Mouse (Mus musculus) erythroid progenitor cell, adult 5-6 weeks (primary cell): Measurements from ENCODE around the gene Smyd3. TPM values are rescaled to one million over a fixed set of nuclear protein-coding genes. Genes with fewer than 3 reads are reported as not detected.

Experiments used
- ATAC-seq: replicated peaks from 2 replicates; pipeline ENCODE4 v1.8.0; 2016; ENCODE audit warnings: moderate number of reproducible peaks, mild to moderate bottlenecking, moderate TSS enrichment, inconsistent platforms; ENCODE audit not compliant: poor library complexity, low FRiP score, severe bottlenecking
- total RNA-seq, 2 experiments: library from RNA; stranded (forward) in 1 of 2; stranded (reverse) in 1 of 2; fragments of 150-400 nt in 1 of 2; fragments of 186-747, 209-891 nt in 1 of 2; gene quantifications; 2 replicates each; pipeline versions ENCODE4 v1.2.3 to v1.2.4; 2015 to 2017; ENCODE audit warnings: low replicate concordance in 2 of 2

Smyd3 gene
- total RNA-seq, 2 experiments from 2014 or later: 0.42 to 7.8 TPM

DNA sequence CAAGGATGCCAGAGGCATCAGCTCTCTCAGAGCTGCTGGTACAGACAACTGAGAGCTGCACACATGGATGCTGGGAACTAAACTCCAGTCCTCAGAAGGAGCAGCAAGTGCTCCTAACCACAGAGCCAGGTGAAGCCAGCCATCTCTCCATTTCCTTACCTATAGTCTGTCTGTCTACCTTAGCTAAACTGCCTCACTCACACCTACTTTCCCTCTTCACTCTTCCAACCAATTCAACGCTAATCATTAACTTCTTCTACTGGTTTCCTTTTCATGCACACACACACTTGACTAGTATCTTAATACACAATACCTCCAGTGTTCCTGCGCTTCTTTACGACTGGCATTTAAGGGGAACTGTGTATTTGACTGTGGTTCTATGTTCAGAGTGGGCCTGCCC lies 22.0 kb upstream of the Smyd3 start:
- ATAC-seq: no peak

- no peak for ATAC-seq
Observed at GRCm38 (mm10) chr1:179539054-179539453, 21.2 kb upstream of the Smyd3 start.

DNA sequence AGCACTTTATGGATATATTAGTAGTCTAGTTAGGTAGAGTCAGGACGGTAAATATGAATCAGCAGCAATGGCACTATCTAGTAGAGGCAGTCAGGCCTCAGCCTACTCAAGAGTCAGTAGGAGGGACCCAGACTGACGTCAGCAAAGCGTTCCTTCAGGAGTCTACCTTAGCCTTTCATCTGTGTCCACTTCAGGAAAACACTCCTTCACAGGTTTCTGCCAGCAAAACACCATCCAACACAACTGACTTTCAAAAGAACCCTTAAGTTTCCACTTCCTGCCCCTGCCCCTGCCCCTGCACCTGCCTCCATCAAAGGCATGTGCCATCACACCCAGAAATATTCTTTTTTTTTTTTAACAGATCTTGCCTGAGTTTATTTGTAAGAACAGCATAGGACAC lies 2.1 kb upstream of the Smyd3 start:
- no peak for ATAC-seq

- peak; percentile 39 for ATAC-seq
Observed at GRCm38 (mm10) chr1:179516941-179517712, 714 bp downstream of the Smyd3 start.

GRCm38 (mm10) chr1:179511895-179512294 lies 5.9 kb downstream of the Smyd3 start:
- no peak for ATAC-seq

- ATAC-seq: no peak
Observed at GRCm38 (mm10) chr1:179510546-179511340, 7.1 kb downstream of the Smyd3 start.

DNA sequence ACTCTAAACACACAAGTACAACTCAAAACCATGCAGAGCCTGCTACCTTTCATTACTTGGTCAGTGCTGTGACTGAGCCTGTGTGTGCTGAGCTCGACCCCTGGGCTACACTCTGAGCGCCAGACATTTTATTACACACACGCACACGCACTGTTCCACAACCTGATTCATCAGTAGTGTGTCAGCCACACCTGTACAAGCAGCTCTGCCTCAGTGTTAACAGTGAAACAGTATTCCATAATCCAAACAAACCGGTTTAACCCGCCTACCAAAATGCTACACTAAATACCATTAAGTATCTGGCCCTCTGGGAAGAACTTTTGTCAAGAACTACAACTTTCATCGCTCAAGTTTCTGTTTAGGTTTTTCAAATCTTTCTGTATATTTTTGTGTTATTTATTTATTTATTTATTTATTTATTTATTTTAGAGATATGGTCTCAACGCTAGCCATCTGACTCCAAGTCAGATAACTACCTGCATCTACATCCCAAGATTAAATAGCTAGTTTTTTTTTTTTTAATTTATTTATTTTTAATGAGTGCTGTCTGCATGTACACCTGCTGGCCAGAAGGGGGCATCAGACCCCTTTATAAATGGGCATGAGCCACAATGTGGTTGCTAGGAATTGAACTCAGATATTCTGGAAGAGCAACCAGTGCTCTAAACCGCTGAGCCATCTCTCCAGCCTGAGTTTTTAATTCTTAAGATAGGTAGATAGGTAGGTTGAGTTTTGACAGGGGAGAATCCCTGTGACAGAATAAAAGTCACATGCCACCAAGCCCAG lies 11.1 kb downstream of the Smyd3 start:
- peak; percentile 59; the same call in 1 of the 2 replicates for ATAC-seq

- ATAC-seq: no peak
Observed at GRCm38 (mm10) chr1:179502565-179502964, 15.3 kb downstream of the Smyd3 start.

- no peak for ATAC-seq
Observed at GRCm38 (mm10) chr1:179499257-179499656, 18.6 kb downstream of the Smyd3 start.

DNA sequence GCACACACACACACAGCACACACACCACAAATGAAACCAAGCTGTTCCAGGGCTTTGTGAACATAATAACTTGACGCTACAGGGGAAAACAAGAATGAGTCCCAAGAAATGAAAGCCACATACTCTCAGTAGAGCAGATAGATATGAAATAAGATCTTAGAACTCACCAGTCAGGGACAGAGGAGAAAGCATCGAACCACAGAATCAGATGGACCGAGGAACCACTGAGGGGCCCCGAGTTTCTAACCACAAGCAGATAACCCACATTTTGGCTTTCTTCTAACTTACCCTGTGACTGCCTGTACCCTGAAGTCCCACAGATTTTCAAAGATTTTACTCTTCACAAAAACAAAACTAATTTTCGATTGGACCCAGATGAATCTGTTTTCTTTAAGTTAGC lies 24.9 kb downstream of the Smyd3 start:
- ATAC-seq: no peak

DNA sequence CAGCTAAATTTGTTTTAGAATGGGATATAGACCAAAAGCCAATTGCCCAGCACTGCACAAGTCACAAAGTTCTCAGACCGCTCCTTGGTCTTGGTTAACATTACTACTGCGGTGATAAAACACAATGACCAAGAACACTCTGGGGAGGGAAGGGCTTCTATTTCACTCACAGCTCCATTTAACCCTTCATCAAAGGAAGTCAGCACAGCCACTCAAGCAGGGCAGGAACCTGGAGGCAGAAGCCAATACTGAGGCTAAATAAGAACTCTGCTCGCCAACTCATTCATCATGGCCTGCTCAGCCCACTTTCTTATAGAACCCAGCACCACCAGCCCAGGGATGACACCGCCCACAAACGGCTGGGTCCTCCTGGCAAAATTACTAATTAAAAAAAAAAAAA lies 29.3 kb downstream of the Smyd3 start:
- no peak for ATAC-seq

DNA sequence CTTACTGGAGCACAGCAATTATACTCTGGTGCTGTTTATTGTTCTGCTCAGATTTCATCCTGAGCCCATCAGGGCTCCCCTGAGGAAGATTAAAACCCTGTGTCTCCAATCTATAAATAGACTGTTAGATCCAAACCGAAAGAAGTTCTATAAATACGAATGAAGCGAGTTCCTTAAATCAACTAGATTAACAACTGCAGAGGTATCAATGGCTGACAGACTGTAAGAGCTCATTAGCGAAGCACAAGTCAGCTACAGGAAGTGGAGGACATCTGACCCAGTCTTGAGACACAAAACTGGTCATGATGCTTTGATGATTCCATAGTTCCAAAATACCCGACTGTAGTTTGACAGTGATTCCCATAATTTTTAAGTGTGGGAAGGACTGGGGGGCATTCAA lies 29.9 kb downstream of the Smyd3 start:
- ATAC-seq: no peak

GRCm38 (mm10) chr1:179487238-179487637 lies 30.6 kb downstream of the Smyd3 start:
- ATAC-seq: no peak

- no peak for ATAC-seq
Observed at GRCm38 (mm10) chr1:179485784-179486540, 31.9 kb downstream of the Smyd3 start.

GRCm38 (mm10) chr1:179480862-179481261 lies 37.0 kb downstream of the Smyd3 start:
- no peak for ATAC-seq

GRCm38 (mm10) chr1:179477157-179477902 lies 40.5 kb downstream of the Smyd3 start:
- peak; percentile 70 for ATAC-seq

- ATAC-seq: no peak
Observed at GRCm38 (mm10) chr1:179476461-179477156, 41.2 kb downstream of the Smyd3 start.

DNA sequence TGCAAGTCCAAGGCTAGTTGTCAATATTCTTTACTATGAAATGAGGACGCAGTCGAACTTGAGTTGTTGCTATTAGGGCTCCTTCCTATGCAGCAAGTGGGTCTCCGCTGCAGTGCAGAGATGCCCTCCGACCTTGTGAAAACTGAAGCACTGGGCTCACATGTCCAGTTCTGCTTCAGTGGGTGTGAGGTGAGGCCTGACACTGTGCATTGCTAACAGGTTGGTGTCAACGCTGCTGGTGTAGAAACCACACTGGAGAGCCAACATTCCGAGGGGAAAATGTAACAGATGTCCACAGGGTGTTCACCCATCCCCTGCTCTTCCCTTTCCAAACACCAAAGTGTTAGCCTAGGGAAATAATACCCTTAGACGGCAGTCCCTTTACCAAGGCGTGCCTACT lies 43.1 kb downstream of the Smyd3 start:
- no peak for ATAC-seq
